Mouse (Mus musculus): ENCODE data around the gene Oas1h. TPM values are rescaled to one million over a fixed set of nuclear protein-coding genes. Genes with fewer than 3 reads are reported as not detected.
"Not testable (repeated sequence)": the region's sequence is repeated elsewhere in the genome, so short reads cannot be mapped to it uniquely, and the experiment has no call there.

The Oas1h gene
- polyA plus RNA-seq, 1 experiment from 2014 or later, result not detected

DNA sequence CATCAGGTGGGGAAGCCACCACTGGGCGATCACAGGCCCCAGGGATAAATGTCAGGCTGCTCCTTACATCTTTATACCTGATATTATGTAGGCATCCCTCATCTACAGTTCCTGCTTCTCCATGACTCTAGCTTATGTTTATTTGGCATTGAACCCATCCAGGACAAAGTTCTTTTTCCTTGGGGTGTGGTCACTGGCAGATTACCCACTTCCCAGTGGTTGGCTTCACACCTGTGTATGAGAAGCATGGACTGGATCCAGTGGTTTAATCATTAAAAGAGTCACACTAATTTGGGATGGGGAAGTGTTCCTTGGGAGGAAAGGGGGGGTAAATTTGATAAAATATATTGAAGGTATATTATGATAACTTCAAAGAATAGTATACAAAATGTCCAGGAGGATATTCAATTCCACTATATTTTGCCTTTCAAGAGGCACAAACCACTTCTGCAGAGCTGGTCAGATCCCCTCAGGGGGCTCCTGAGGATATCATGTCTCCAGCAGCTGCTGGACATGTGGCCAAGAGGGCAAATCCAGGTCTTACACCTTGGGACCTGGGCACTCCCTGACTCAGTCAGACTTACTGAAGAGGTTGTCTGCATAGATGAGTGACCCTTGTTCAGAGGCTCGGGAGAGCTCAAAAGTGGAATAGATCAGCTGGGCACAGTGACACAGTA, 30.5 kb downstream of the Oas1h start:
- H3K27ac ChIP-seq (ENCODE audit: low read length); H3K4me1 ChIP-seq (replicated peaks; ENCODE audit: control insufficient read depth, insufficient read depth, low read length); H3K9me3 ChIP-seq (ENCODE audit: control insufficient read depth, low read length); H3K9ac ChIP-seq (replicated peaks; ENCODE audit: low read depth, low read length); H3K4me2 ChIP-seq (ENCODE audit: low read length); H3K27me3 ChIP-seq (replicated peaks; ENCODE audit: control insufficient read depth, insufficient read depth, low read length); H3K36me3 ChIP-seq (ENCODE audit: control insufficient read depth, insufficient read depth); ATAC-seq; H3K4me3 ChIP-seq (replicated peaks; ENCODE audit: low read length): not testable (repeated sequence)
- WGBS, result 90% methylated on average over 2 of the region's 2 CpGs

DNA sequence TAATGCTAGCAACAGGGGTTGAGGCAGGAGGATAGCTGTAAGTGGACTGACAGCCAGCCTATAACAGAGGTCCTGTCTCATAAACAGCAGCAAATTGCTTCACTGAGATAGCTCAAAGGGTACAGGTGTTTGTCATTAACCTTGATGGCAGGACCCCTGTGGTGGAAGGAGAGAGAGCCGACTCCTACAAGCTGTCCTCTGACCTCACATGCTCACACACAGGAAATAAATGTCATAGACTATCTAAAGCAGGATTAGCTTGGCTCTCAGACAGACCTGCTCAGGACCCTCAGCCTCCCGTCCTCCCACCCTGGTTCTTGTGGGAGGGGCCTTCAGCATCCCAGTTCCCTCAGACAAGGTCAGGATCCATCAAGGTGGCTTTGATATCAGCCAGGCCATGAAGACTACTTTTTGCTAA, 31.0 kb downstream of the Oas1h start:
- Histone ChIP-seq H3K9ac (replicated peaks; ENCODE audit: low read depth, low read length) (no peak overlapping the region), H3K27me3 (replicated peaks; ENCODE audit: control insufficient read depth, insufficient read depth, low read length) (no peaks in the 10 kb centered on the region), H3K4me2 (ENCODE audit: low read length) (no peak overlapping the region), H3K4me1 (replicated peaks; ENCODE audit: control insufficient read depth, insufficient read depth, low read length) (no peaks in the 10 kb centered on the region), H3K9me3 (ENCODE audit: control insufficient read depth, low read length) (no peaks in the 10 kb centered on the region), H3K4me3 (replicated peaks; ENCODE audit: low read length) (no peak overlapping the region), H3K27ac (ENCODE audit: low read length) (no peak overlapping the region), H3K36me3 (ENCODE audit: control insufficient read depth, insufficient read depth) (no peaks in the 10 kb centered on the region)
- WGBS, result 83% methylated on average over 2 of the region's 2 CpGs
- no peak for ATAC-seq

DNA sequence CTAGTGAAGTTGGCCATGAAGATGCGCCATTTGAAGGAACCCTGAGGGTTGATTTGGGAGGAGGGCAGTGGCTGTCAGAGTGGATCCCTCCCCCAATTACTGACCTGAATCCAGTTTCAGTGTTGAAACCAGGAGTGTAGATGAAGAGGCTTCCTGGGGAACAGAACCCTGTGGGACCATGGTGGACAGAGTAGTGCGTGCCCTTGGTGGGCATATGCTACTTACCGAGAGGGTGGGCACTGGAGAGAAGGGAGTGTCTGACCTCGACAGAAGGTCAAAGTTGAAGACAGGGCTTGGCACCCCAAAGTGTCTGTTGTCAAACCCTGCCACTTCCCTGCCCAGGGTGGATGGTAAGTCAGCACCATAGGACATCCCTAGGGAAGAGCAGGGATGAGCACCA, 32.6 kb downstream of the Oas1h start:
- not testable (repeated sequence) for H3K36me3 ChIP-seq (ENCODE audit: control insufficient read depth, insufficient read depth); H3K4me2 ChIP-seq (ENCODE audit: low read length); ATAC-seq; H3K27me3 ChIP-seq (replicated peaks; ENCODE audit: control insufficient read depth, insufficient read depth, low read length); H3K4me1 ChIP-seq (replicated peaks; ENCODE audit: control insufficient read depth, insufficient read depth, low read length); H3K4me3 ChIP-seq (replicated peaks; ENCODE audit: low read length); H3K9me3 ChIP-seq (ENCODE audit: control insufficient read depth, low read length); H3K27ac ChIP-seq (ENCODE audit: low read length); H3K9ac ChIP-seq (replicated peaks; ENCODE audit: low read depth, low read length)
- WGBS, result 95% methylated on average over 4 of the region's 4 CpGs

DNA sequence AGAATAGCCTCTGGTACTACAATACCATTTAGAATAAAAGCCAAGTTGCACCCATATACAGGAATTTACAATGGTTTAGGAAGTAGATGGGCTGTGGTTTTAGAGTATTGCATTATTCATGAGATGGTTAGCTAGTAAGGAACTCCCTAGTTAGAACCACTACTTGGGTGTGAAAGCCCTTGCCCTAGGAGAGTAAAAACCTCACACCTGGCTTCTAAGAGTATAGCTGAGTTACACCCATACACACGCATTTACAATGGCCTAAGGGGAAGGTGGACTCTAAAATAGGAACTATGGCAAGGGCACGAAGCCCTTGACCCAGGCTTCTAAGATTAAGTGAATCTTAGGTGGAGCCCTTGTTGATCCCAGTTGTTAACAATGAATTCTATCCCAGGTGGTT, 33.5 kb downstream of the Oas1h start:
- H3K27me3 ChIP-seq (replicated peaks; ENCODE audit: control insufficient read depth, insufficient read depth, low read length); H3K9ac ChIP-seq (replicated peaks; ENCODE audit: low read depth, low read length); H3K36me3 ChIP-seq (ENCODE audit: control insufficient read depth, insufficient read depth); H3K4me3 ChIP-seq (replicated peaks; ENCODE audit: low read length); H3K4me2 ChIP-seq (ENCODE audit: low read length); H3K9me3 ChIP-seq (ENCODE audit: control insufficient read depth, low read length); ATAC-seq; H3K4me1 ChIP-seq (replicated peaks; ENCODE audit: control insufficient read depth, insufficient read depth, low read length); H3K27ac ChIP-seq (ENCODE audit: low read length): not testable (repeated sequence)
- WGBS, result 81% methylated on average over 2 of the region's 2 CpGs

DNA sequence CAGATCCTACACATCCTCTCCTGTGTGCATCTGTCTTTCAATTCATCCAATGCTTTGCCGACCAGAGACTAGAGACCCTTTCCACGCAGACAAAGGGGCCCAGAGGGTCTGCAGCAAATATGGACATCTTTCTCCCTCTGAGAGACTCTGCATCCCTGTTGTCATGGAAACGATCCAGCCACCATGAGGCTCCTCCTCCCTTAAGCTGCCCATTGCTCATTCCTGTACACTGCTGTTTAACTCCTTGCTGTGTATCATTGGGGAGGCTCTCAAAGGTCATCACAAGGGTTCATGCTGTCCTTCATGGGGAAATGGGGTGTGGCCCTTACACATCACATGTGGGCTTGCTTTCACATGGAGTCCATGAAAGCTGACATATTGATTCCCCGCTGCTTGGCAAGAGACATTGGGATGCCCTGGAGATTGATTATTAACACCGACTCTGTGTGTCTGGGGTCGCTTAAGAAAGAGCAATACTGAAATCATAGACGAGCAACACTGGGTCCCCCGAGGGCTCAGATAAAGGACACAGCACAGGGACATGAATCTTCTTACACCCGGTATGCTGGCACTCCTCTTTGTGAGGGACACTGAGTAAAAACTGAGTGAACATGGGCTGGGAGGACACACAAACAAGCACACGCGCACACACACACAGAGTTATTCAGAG, 34.1 kb downstream of the Oas1h start:
- Histone ChIP-seq H3K9ac (replicated peaks; ENCODE audit: low read depth, low read length) (no peak overlapping the region), H3K27me3 (replicated peaks; ENCODE audit: control insufficient read depth, insufficient read depth, low read length) (no peaks in the 10 kb centered on the region), H3K9me3 (ENCODE audit: control insufficient read depth, low read length) (0 out of 2 replicates have a peak, but pooled peaks cover 3% of the 10 kb centered on the region), H3K27ac (ENCODE audit: low read length) (no peak overlapping the region), H3K36me3 (ENCODE audit: control insufficient read depth, insufficient read depth) (no peaks in the 10 kb centered on the region), H3K4me2 (ENCODE audit: low read length) (no peak overlapping the region), H3K4me3 (replicated peaks; ENCODE audit: low read length) (no peak overlapping the region), H3K4me1 (replicated peaks; ENCODE audit: control insufficient read depth, insufficient read depth, low read length) (no peaks in the 10 kb centered on the region)
- no peak for ATAC-seq
- WGBS, result 89% methylated on average over 11 of the region's 11 CpGs

DNA sequence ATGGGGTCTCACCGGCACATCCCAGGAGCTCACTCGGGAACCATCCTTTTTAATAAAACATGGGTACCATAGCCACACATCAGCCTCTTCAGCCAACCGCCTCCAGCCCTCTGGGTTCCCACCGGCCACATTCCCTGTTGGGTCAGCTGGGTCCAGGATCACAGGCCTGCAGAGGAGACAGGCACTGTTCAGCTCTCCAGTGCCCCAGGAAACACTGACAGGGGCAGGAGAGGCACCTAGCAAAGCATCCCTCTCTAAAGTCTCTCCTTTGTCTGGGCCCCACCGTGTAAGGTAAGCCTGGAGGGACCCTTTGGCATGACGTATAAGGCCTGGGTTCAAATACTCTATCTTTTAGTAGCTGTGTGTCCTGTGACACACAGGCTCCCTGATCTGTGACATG, 37.1 kb downstream of the Oas1h start:
- H3K36me3 ChIP-seq (ENCODE audit: control insufficient read depth, insufficient read depth), result no peaks in the 10 kb centered on the region
- no peak for ATAC-seq
- H3K4me1 ChIP-seq (replicated peaks; ENCODE audit: control insufficient read depth, insufficient read depth, low read length), result no peaks in the 10 kb centered on the region
- H3K4me3 ChIP-seq (replicated peaks; ENCODE audit: low read length), result no peak overlapping the region
- H3K27me3 ChIP-seq (replicated peaks; ENCODE audit: control insufficient read depth, insufficient read depth, low read length), result no peaks in the 10 kb centered on the region
- H3K9ac ChIP-seq (replicated peaks; ENCODE audit: low read depth, low read length), result no peak overlapping the region
- 0 out of 2 replicates have a peak, but pooled peaks cover 3% of the 10 kb centered on the region for H3K9me3 ChIP-seq (ENCODE audit: control insufficient read depth, low read length)
- H3K27ac ChIP-seq (ENCODE audit: low read length), result no peak overlapping the region
- no peak overlapping the region for H3K4me2 ChIP-seq (ENCODE audit: low read length)
- WGBS, result 81% methylated on average over 6 of the region's 6 CpGs

DNA sequence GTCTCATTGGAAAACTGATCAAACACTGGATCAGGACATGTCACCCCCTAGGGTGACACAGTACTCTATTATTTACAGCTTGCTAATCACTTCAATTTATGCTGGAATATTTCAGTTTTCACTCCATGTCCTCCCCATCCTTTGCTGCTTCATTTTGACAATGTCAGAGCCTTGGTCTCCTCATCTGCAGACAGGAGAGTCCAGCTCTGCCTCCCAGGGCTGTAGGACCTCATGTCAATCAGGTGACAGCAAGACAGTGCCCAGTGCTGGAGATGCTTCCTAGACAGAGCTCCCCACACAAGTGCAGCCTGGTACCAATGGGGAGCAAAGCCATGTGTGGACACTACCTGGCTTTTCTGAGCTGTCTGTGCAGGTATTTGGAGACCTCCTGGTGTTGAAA, 37.5 kb downstream of the Oas1h start:
- H3K9me3 ChIP-seq (ENCODE audit: control insufficient read depth, low read length), result 0 out of 2 replicates have a peak, but pooled peaks cover 3% of the 10 kb centered on the region
- no peak overlapping the region for H3K4me2 ChIP-seq (ENCODE audit: low read length)
- H3K9ac ChIP-seq (replicated peaks; ENCODE audit: low read depth, low read length), result no peak overlapping the region
- no peaks in the 10 kb centered on the region for H3K36me3 ChIP-seq (ENCODE audit: control insufficient read depth, insufficient read depth)
- ATAC-seq, result no peak
- H3K27me3 ChIP-seq (replicated peaks; ENCODE audit: control insufficient read depth, insufficient read depth, low read length), result no peaks in the 10 kb centered on the region
- no peak overlapping the region for H3K27ac ChIP-seq (ENCODE audit: low read length)
- no peak overlapping the region for H3K4me3 ChIP-seq (replicated peaks; ENCODE audit: low read length)
- H3K4me1 ChIP-seq (replicated peaks; ENCODE audit: control insufficient read depth, insufficient read depth, low read length), result no peaks in the 10 kb centered on the region

DNA sequence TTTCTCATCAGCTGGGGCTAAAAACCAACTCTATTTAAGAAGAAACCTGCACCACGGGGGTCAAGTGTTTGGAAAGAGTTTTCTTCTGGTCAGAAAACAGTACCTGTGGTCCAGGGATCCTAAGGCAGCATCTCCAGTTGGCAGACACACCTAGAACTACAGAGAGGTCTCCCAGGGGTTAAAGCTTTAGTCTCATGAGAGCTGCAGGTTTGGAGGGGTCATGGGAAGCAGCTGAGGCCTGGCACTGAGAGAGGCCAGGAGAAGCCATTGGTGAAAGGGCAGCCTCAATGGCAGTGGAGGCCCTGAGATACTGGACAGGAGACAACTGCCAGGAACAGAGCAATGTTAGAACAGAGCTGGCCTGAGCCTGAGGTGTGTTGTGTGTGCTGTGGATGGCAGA, 39.4 kb downstream of the Oas1h start:
- Histone ChIP-seq H3K9me3 (ENCODE audit: control insufficient read depth, low read length) (0 out of 2 replicates have a peak, but pooled peaks cover 3% of the 10 kb centered on the region), H3K27me3 (replicated peaks; ENCODE audit: control insufficient read depth, insufficient read depth, low read length) (no peaks in the 10 kb centered on the region), H3K4me1 (replicated peaks; ENCODE audit: control insufficient read depth, insufficient read depth, low read length) (no peaks in the 10 kb centered on the region), H3K27ac (ENCODE audit: low read length) (no peak overlapping the region), H3K4me2 (ENCODE audit: low read length) (no peak overlapping the region), H3K4me3 (replicated peaks; ENCODE audit: low read length) (no peak overlapping the region), H3K9ac (replicated peaks; ENCODE audit: low read depth, low read length) (no peak overlapping the region), H3K36me3 (ENCODE audit: control insufficient read depth, insufficient read depth) (no peaks in the 10 kb centered on the region)
- WGBS, result 55% methylated on average over 1 of the region's 1 CpGs
- ATAC-seq, result no peak

DNA sequence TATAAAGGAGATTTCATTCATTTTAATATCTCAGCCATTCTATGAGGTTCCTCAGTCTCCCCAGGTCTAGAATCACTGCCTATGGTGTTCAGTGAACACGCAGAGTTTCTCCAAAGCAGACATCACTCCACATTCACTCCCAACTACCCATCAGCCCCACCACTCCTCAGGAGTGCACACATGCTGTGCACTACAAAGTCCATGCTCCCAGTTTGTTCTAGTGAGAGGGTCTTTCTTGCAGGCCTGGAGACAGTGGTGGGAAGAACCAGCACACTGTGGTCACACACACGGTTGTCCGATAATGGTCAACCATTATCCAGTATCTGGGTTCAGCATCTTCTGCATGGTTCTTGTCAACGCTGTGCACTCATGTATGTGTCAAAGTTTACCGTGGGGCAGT, 40.8 kb downstream of the Oas1h start:
- Histone ChIP-seq H3K9ac (replicated peaks; ENCODE audit: low read depth, low read length) (no peak overlapping the region), H3K4me3 (replicated peaks; ENCODE audit: low read length) (no peak overlapping the region), H3K27me3 (replicated peaks; ENCODE audit: control insufficient read depth, insufficient read depth, low read length) (no peaks in the 10 kb centered on the region), H3K4me1 (replicated peaks; ENCODE audit: control insufficient read depth, insufficient read depth, low read length) (no peaks in the 10 kb centered on the region), H3K9me3 (ENCODE audit: control insufficient read depth, low read length) (0 out of 2 replicates have a peak, but pooled peaks cover 3% of the 10 kb centered on the region), H3K27ac (ENCODE audit: low read length) (no peak overlapping the region), H3K4me2 (ENCODE audit: low read length) (no peak overlapping the region), H3K36me3 (ENCODE audit: control insufficient read depth, insufficient read depth) (no peaks in the 10 kb centered on the region)
- WGBS, result 93% methylated on average over 5 of the region's 5 CpGs
- ATAC-seq, result no peak
